Mouse (Mus musculus) cerebellum, postnatal 25 days (tissue): ENCODE results near the gene Pid1.
"Not testable (repeated sequence)": the region's sequence is repeated elsewhere in the genome, so short reads cannot be mapped to it uniquely, and the experiment has no call there.

Experiments
- DNase-seq, 2 experiments: peaks; one replicate each; pipeline ENCODE4 v3.0.0; 2021; ENCODE audit warnings: mixed read lengths in 2 of 2

Pid1 gene

DNA sequence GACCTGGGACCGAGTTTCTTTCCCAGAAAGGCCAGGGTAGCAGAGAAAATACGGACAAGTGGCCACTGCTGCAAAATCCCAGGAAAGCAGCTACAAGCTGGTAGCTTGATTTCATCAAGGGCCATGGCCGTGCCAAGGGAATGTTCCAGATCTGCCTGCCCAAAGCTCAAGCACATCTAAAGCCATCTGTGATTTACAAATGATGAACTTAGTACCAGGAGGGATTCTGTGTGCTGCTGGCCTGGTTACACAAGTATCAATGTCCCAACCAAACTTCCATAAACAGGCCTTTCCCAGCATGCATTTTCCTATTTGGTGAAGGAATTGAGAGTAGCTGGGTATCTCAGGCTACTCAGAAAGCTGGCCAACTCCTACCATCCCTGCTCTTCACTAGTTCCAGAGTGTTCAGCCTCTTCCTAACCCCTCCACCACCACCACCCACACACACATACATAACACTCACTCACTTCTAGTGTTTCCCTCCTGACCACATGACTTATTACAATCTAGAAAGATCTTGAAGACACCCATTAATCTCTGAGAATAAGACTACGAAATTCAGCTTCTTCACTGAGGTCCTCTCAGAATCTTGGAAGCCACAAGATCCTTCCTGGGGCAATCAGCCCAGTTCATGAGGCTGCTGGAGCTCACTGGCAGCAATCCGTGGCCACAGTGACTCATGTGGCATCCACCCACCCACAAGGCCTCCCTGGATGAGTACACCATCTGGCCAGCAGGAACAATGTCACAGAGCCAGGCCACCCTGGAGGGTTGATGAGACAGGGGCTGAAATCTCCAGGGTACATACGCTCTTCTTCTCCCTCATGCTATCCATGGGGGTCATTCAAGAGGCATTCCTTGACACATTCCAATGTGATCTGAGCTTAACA lies 4.1 kb downstream of the Pid1 start:
- DNase-seq = peak; percentile 52 to 64

DNA sequence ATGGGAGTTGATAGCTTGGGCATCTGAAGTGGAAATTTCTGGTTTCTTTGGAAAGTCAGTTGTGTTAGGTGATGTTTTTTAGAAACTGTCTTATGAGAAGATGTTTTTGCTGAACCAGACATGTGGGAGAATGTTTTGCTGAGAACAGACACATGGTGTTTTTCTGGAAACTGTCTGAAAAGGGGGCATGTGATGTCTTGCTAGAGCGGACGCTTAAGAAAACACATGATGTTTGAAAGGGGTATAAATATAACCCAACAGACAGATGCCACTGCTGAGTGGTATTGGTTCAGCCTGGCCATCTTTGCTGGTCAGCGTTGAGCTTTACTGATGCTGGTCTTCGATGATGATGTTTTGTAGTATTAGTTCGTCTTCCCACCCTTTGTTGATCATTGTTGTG lies 6.8 kb downstream of the Pid1 start:
- no peak for DNase-seq

DNA sequence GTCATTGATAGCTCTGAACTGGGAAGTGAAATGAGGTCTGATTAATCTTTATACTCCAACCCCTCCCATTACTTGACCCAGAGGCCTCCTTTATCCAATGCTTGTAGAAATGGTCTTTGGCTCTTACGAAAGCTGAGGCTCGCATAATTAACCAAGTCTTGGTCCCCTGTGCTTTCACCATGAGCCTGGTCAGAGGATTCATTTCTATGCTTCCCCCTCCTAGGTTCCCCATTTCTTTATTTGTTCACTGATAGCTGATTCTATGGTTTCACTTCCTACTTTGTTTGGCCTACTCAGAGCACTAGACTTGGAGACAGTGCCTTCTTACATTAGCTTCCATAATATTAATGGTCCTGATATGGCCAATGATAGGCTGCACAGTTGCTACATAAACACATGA lies 13.7 kb downstream of the Pid1 start:
- no peak for DNase-seq

DNA sequence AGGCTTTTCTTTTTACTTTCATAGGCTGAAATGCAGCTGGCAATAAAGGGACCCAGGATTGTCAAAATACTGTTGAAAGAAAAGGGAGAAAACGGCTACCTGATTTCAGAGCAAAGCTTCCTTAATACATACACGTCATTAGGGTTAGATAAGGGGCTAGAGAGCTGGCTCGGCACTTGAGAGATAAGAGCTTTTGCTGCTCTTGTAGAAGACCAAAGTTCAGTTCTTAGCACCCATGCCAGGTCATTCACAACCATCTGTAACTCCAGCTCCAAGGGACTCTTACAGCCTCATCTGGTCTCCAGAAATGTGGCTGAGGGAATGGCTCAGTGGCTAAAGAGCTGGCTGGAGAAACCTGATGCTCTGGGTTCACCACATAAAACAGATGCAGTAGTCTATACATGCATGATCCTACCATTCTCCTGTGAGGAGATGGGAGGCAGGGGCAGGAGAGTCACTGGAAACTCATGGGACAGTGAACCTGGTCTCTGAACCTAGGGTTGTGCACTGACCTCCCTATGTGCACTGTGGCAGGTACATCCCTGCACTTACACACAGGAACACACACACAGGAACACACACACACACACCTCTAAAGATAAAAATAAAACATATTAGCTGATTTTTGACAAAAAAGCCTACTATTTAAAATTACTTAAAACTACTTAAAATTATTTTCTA lies 16.0 kb downstream of the Pid1 start:
- DNase-seq = no peak

DNA sequence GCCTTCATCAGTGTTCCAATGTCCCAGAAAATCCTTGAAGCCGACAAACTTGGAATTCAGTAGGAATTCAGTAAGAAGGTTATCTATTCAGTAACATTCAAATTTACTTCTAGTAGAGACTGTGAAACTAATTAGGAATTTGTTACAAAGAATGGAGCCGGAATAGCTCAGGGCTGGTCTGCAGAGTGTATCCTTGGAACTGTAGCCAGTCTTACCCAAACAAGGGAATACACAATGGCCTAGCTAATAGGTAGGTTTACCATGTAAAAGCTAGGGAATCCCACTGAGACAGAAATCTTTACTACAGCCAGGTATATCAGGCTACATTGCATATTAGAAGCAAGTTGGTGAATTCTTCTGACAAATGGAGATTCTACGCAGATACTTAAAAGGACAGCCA lies 31.2 kb downstream of the Pid1 start:
- not testable (repeated sequence) for DNase-seq

DNA sequence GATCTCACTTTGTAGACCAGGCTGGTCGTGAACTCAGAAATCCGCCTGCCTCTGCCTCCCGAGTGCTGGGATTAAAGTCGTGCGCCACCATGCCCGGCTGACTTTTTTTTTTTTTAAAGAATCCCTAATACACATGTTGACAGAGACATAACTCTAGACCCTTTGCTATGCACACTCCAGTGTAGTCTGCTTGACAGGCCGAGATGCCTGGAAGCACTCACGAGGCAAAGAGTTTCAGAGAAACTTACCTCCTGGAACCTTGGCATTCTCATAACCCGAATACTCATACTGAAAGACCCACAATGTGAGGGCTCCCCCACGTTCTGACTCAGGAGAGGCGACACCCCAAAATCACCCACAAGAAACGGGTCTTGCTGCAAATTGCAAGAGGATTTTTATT lies 32.1 kb downstream of the Pid1 start:
- not testable (repeated sequence) for DNase-seq

DNA sequence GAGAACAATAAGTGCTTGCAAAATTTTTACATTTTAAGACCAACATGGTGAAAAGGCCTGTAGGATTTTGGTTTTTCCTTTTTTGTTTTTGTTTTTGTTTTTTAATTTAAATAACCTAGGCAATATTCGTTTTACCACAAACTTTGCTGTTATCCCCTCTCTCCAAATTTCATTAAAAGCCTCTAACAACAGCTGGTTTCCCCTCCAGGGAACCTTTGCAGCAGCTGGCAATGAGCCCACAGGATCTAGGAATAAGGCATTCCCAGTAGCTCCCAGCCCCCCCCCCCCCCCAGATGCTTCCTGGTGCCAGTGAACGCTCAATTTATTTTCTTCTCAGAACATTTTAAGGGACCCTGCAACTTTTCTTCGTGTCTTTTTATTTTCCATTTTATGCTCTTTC lies 38.7 kb downstream of the Pid1 start:
- DNase-seq = no peak

DNA sequence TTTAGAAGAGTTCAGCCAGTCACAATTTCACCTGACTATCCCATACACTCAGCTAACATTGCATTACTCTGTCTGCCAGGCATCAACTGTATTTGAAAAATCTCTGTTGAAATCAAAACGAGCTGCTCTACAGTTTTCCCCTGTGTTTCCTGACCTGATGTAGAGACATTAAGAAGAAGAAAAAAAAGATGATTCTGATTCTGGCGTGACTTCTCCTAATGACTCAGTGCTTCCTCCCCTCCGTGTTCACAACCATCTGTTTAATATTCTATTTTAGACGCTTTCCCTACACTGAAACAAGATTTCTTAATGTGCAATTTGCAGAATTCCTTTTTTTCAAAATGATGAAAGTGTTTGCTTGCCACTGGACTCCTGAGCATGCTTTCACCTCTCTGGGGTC lies 42.7 kb downstream of the Pid1 start:
- no peak for DNase-seq

DNA sequence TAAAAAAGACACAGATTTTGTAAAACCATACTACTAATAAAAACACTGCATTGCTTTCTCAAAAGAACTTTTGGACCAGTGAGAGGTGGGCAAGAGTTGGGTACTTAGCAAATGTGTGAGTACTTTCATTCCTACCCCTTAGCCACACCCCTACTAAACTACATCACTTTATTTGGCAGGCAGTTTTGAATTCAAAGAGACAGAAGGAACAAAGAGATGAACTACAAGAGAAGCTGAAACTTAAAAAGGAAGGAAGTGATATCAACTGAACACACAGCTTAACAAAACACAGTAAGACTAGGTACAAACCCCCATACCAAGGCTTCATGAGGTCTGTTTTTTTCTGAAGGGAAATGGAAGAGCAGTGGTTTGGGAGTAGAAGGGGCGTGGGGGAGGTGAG lies 45.4 kb downstream of the Pid1 start:
- DNase-seq = no peak

DNA sequence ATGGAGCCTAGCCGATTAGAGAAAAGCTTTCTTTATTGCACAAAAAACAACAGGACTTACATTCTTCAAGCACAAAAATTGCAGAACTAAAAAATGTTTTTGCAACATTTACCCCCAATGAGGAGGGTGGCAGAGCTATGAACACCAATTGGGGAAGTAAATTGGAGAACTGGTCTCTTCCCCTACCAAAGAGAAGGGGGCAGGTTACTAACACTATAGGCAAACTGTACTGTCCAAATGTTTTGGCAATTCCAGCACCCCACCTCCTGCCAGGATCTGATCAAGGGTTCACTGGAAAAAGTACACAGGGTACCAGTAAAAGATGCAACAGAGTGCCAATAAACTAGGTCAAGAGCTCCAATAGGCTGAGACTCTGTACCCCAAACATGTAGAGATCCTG lies 46.2 kb downstream of the Pid1 start:
- no peak for DNase-seq

DNA sequence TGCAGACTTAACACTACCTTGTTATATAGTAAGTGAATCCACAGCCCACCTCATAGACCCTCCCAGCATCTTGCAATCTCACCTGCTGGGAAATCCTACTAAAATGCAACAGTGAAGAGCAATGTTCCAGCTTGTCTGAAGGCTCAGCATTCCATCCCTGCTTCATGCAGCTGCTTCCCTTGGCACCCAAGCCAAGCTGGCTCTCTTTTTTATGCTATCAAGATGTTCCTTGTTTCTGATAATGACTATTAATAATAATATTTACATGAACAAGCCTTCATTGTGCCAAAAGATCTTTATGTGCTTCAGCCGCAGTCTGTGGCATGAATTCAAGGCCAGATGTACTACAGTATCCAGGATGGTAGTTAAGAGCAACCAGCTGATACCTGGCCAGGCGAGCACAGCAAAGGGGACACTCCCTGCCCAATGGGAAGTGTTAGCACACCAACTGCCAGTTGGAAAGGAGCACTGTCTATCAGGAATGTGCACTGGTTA lies 54.0 kb downstream of the Pid1 start:
- DNase-seq = no peak

DNA sequence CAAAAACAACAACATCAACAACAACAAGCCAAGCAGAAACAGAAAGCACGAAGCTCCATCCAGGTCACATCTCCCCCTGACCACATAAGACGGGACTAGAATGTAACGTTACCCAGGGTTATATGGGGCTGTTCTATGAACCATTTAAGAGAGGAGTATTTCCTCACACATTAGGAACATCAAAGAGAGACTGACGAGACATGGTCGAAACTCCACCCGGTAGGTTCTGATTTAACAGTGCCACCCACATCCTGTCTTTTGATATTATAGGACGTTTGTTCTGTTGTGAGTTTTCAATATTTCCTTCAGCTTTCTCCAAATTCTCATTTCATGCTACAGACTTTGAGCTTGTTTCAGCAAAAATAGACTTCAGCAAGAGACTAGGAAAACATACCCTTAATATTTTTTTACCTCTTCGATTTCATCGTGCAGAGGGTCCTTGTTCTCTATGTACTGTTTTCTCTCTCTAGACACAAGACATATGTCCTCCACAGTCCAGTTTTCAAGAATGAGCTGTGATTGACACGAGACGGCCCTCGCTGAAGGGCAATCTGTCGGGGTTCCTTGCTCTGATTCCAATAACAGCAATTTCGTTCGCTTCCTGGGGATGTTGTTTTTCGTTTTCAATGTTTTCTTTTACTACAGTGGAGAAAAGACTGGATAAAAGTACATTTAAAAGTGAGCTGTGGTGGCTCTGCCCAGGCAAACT lies 58.1 kb downstream of the Pid1 start:
- DNase-seq = no peak

DNA sequence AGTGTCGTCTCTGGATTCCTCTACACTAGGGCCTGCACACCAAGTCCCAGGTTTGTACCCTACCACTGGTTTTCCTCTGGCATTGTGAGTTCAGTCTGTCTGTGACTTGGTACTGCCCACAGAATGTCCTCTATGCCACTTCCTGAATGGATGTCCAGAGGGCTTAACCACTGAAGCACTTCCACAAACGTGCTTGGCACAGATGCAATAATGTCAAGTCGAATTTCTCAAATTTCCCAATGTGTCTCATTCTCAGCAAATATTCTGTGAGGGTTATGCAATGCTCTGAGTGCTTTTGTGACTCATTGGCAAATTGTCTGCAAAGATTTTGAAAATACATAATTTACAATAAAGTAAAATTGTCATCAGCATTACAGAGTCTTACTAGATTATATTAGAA lies 61.2 kb downstream of the Pid1 start:
- DNase-seq = no peak

DNA sequence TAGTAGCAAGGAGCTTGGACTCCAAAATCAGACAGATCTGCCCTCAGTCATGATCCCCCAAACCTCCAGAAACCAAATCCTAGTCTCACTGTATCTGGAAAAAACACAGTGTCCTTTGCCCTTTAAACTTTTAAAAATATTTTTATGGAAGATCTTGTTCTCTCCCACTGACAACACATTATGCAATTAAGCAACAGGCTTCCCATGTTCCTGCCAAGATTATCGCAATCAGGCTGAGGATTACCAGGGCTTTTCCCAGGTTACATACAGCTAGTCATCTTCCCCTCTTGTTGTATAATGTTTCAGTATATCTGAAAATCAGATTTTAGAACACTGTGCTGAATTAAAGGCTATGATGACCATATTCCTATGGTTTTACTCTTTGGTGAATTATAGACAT lies 64.3 kb downstream of the Pid1 start:
- no peak for DNase-seq

DNA sequence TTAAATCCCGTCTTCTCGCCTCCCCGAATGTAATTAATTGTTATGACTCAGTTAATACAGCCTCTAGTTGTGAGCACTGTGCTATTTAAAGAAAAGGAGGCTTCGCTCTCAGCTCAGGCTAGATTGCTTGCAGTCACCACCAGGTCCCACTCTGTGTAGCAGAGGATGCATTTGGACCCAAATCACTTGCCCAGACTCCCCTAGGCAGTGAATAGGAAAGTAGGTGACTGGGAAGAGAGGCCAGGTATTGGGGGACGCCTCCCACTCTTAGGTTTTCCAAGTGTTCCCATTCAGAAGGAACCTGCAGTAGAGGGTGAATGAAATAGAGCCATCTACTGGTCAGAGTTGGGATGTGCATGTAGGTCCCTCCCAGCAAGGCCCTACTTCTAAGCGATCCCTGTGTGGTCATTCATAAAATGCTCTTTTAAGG lies 77.3 kb downstream of the Pid1 start:
- DNase-seq = peak; percentile 69 to 76

DNA sequence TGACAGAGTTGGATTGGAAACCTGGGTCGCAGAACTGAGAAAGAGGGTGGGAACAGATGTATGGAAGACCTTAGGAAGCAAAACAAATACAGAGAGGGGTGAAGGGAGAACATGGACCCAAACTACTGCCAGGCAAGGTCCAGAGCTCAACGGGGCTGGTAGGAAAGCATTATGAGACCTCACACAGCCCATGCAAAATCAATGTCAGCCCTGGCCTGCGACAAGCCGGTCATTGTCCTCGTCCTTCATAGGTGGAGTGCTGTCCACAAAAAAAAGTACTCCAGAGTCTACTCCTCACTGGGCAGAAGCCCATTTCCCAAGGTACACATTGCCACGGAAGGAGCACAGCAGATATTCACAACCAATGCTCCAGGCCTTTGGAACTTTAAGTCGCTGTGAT lies 78.4 kb downstream of the Pid1 start:
- DNase-seq = no peak

DNA sequence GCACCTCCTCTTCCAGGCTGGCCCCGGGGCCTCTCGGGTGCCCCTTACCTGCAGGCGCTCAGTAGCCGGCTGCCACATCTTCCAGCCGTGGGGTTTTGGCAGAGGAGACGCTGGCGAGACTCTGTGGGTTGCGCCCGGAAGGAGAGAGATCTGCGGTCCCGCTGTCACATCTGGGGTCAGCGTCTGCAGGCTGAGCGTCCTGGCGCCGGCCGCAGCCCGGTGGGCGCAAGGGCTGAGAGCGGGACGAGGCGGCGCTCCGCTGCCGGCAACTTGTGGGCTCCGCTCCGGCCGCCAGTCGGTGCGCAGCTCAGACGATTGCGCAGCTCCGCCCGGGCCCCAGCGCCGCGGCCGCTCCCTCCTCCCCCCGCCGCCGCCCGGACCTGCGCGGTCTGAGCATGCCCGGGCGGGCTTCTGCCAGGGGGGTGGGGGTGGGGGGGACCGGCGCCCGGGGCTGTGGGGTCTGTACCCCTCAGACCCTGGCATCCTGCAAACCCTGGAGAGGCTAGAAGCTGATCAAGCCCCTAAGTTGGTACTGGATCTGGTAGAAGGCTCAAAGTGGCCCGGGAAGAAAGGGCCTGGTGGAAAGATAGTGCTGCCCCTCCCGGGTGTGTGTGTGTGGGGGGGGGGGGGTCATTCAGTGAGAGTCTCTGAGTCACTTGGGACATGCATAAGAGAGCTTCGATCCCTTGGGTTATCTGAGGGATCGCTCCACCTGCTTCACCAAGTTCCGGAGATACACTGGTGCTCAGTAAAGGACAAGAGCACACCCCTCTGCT lies 79.5 kb downstream of the Pid1 start:
- peak; percentile 77 to 87 for DNase-seq

DNA sequence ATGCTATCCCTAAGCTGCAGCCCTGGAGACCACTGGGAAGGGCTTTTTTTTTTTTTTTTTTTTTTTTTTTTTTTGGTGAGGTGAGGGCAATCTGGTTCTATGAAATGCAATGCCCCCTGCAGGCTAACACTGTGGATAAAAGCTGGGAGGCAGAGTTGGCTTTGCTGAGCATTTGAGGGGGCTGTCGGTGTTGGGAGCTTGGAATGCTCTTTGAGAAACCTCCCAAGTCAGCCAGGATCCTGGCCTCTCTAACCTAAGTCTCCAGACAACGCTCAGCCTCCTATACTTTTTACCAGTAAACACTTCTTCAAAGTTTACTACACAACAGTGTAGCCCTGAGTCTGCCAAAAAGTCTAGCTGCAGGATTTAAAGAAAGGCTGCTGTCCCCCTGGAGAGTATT lies 80.9 kb downstream of the Pid1 start:
- peak in 1 of 2 experiments; percentile 29 for DNase-seq

DNA sequence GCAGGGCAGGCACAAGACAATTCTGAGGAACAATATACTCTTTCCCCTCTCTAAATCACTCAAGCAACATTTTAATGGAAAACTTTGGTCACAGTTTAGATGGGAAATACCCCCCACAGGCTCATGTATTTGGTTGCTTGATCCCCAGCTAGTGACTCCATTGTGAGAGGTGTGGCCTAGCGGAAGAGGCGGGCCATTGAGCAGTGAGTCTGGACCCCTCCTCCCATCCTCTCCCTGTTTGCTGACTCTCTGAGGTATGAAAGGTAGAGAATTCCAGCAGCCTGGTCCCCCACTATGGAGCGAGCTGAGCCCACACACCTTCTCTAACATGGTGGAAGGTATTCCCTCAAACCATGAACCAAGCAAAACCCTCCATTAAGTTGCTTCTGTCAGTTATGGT lies 83.8 kb downstream of the Pid1 start:
- no peak for DNase-seq

DNA sequence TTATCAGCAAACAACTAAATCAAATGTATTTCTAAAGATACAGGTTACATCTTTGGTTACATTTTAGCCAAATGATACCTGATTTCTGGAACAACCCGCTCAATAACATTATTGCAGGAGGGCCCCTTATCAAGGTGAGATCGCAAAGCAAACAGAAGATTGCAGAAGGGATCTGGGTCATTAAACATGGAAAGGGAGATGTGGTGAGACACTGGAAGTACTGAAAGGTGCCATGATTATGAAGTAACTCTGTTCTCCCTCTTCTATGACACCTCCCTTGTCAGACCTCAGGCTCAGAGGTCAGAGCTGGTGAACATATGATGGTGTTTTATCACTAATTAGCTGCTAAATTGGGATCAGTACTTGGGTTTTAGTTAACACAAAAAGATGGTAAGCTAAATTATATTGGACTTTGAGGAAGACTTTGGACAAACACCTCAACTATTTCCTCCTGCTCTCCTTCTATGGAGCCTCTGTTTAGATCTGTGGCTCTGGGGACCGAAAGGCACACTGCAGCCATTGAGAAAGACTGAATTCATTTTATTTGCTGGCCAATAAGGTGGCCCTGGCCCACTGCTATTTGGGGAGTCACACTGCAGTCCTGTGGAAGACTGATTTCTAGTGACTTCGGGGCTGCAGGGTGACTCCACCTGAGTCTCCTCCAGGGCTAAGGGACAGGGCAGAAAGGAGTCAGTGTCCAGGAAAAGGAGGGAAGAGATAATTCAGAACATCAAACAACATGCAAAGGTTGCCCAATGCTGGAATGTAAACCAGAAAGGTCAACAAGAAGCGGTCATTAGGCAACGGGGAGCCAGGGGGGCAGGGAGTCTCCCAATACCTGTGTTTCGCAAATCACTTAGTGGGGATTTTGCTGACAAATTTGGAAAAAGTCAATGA lies 85.4 kb downstream of the Pid1 start:
- DNase-seq = no peak

DNA sequence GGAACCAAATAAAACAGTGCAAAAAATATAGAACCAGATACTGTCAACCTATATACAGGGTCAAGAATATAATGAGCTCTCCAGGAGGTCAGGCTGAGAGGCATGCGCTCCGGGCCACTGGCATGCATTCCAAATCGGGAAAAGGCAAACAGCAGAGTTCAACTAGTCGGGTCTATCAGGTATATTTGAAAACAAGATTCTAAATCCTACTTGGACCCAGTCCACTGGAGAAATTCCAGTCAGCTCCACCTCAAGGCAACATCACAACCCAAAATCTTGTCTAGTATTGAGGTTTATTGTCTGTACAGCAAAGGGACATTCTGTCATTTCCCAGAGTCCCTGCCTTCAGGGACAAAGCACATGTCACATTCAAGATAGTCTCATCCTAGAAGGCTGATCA lies 91.0 kb downstream of the Pid1 start:
- no peak for DNase-seq
